In the genomic region with DNA sequence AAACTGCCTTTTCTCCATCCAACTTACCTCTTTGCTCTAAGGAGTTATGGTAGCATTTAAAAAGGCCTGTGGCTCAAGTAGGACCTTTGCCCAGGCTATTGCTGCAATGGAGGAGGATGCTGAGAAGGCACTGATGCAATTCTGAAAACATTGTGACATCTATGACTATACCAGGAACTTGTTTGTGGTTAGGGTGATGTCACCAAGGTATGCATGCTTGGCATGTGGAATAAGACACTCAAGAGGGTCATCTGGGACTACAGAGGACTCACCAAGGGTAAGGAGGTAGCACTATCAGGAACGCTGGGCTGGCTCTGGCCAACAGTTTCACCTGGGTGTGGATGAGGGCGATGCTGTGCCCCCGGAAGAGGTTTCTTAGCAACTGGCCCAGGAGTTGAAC, we compare ENCODE assay signal across 8 mouse cellular contexts. TPM values are rescaled to one million over a fixed set of nuclear protein-coding genes. Genes with fewer than 3 reads are reported as not detected.
DNase-seq lines count a peak whose midpoint lies in the region; ATAC-seq lines count a peak whose summit lies in the region.

A gene (minus strand): TSS at position 108 of the 400 bp plus-strand sequence.

- H3K4me3 ChIP-seq in erythroblast, embryonic 14.5 days (replicated peaks) = no peak within 1 kb of the TSS
- no peak within 1 kb of the TSS for H3K4me3 ChIP-seq in heart, embryonic 16.5 days (ENCODE audit: low read length)
- no peak within 1 kb of the TSS for H3K4me3 ChIP-seq in limb, embryonic 10.5 days
- H3K4me3 ChIP-seq in midbrain, embryonic 15.5 days = no peak within 1 kb of the TSS

- no peaks in the 10 kb centered on the region for H3K36me3 ChIP-seq in erythroblast, embryonic 14.5 days (ENCODE audit: control insufficient read depth)
- no peaks in the 10 kb centered on the region for H3K36me3 ChIP-seq in heart, embryonic 16.5 days (ENCODE audit: control insufficient read depth, insufficient read depth)
- no peaks in the 10 kb centered on the region for H3K36me3 ChIP-seq in limb, embryonic 10.5 days
- no peaks in the 10 kb centered on the region for H3K36me3 ChIP-seq in midbrain, embryonic 15.5 days (replicated peaks)

- 73% methylated on average over 3 of the region's 3 CpGs for WGBS in heart, embryonic 16.5 days
- WGBS in limb, embryonic 10.5 days = 88% methylated on average over 3 of the region's 3 CpGs
- WGBS in midbrain, embryonic 15.5 days = 92% methylated on average over 3 of the region's 3 CpGs

- no peak for ATAC-seq in heart, embryonic 16.5 days (replicated peaks; ENCODE audit: extremely low read depth, insufficient read depth, low FRiP score)
- no peak for ATAC-seq in midbrain, embryonic 15.5 days (replicated peaks)

- no peak within 1 kb of the TSS for H3K4me2 ChIP-seq in heart, embryonic 16.5 days (ENCODE audit: low read depth, low read length)
- no peak within 1 kb of the TSS for H3K4me2 ChIP-seq in midbrain, embryonic 15.5 days

- H3K4me1 ChIP-seq in erythroblast, embryonic 14.5 days (ENCODE audit: control insufficient read depth) = peaks cover 23% of the 10 kb centered on the region
- no peaks in the 10 kb centered on the region for H3K4me1 ChIP-seq in heart, embryonic 16.5 days (ENCODE audit: control insufficient read depth, insufficient read depth, low read length)
- peaks cover 5% of the 10 kb centered on the region; the same call in 1 of the 2 replicates for H3K4me1 ChIP-seq in limb, embryonic 10.5 days
- no peaks in the 10 kb centered on the region for H3K4me1 ChIP-seq in midbrain, embryonic 15.5 days

- H3K27ac ChIP-seq in heart, embryonic 16.5 days (ENCODE audit: low read length) = no peak within 1 kb of the TSS
- H3K27ac ChIP-seq in limb, embryonic 10.5 days = no peak within 1 kb of the TSS
- no peak within 1 kb of the TSS for H3K27ac ChIP-seq in midbrain, embryonic 15.5 days

- H3K27me3 ChIP-seq in erythroblast, embryonic 14.5 days (ENCODE audit: control insufficient read depth) = peaks cover 42% of the 10 kb centered on the region
- H3K27me3 ChIP-seq in heart, embryonic 16.5 days (ENCODE audit: control insufficient read depth, insufficient read depth, low read length) = no peaks in the 10 kb centered on the region
- no peaks in the 10 kb centered on the region for H3K27me3 ChIP-seq in limb, embryonic 10.5 days (ENCODE audit: low read depth, poor library complexity, severe bottlenecking)
- H3K27me3 ChIP-seq in midbrain, embryonic 15.5 days (replicated peaks) = no peaks in the 10 kb centered on the region

- peak; percentile 6 to 24 for DNase-seq in lung, adult 18-20 months
- DNase-seq in lung, postnatal 14 days = no peak
- DNase-seq in limb, embryonic 10.5 days (ENCODE audit: low spot score) = no peak
- no peak for DNase-seq in thymus, postnatal 25 days
- no peak for DNase-seq in retina, postnatal 1 day

- no peaks in the 10 kb centered on the region for H3K9me3 ChIP-seq in erythroblast, embryonic 14.5 days (ENCODE audit: control insufficient read depth, low read length)
- H3K9me3 ChIP-seq in heart, embryonic 16.5 days (replicated peaks; ENCODE audit: control insufficient read depth, low read length) = no peaks in the 10 kb centered on the region
- no peaks in the 10 kb centered on the region for H3K9me3 ChIP-seq in limb, embryonic 10.5 days (replicated peaks)
- H3K9me3 ChIP-seq in midbrain, embryonic 15.5 days = no peaks in the 10 kb centered on the region

- no peak within 1 kb of the TSS for H3K9ac ChIP-seq in heart, embryonic 16.5 days (ENCODE audit: low read length)
- H3K9ac ChIP-seq in midbrain, embryonic 15.5 days = no peak within 1 kb of the TSS

RNA-seq across cellular contexts. Expression of the gene that starts here (rescaled TPM):
- polyA plus RNA-seq in erythroblast, embryonic 14.5 days (2012) = 23.6 and 24.5 TPM in 2 replicates
- polyA plus RNA-seq in heart, embryonic 16.5 days (2015; fragmentation: Nextera tagmentation; extraction: Ambion mirVana) = 41.1 and 41.5 TPM in 2 replicates
- polyA plus RNA-seq in limb, embryonic 10.5 days (2016; fragmentation: Nextera tagmentation; extraction: Ambion mirVana) = 17.8 and 21.5 TPM in 2 replicates
- polyA plus RNA-seq in midbrain, embryonic 15.5 days (2015; fragmentation: Nextera tagmentation; extraction: Ambion mirVana) = 61.2 and 63.9 TPM in 2 replicates

Comparison
In these comparisons a context has a peak if more than half of its experiments do, and no peak if none do; other contexts are left out.
1. DNase-seq: peak in lung, adult 18-20 months (2 of 2); none in lung, postnatal 14 days (single experiment), limb, embryonic 10.5 days (single experiment), thymus, postnatal 25 days (single experiment) and retina, postnatal 1 day (single experiment).